Mouse (Mus musculus) heart, embryonic 14.5 days (tissue): ENCODE measurements at regions not wholly inside any gene's neighbourhood (a gene's known extent, or its start where the extent isn't known, plus 50 kb on each side); places are given as distances from the start of the nearest gene placed in this dataset.

Source experiments
- ATAC-seq: fragments of 200-750 bp; cut with Nextera tagmentation; 2 replicates; pipeline ENCODE4 v1.8.0; 2017; ENCODE audit warnings: low read depth, moderate TSS enrichment; ENCODE audit not compliant: insufficient number of reproducible peaks, insufficient read depth, low FRiP score
- H3K27ac ChIP-seq, 2 experiments: fragments of 200-500 bp in 1 of 2; fragments of 300-500 bp in 1 of 2; sonication (generic) in 1 of 2; replicated peaks in 1 of 2; 2 replicates each; pipeline ENCODE4 v1.5.1; 2012 to 2014; ENCODE audit warnings: low read depth in 2 of 2, low read length in 2 of 2, control low read depth in 1 of 2, mild to moderate bottlenecking in 1 of 2, mixed read lengths in 1 of 2; ENCODE audit not compliant: control insufficient read depth in 1 of 2, insufficient read depth in 1 of 2
- H3K27me3 ChIP-seq: fragments of 300-500 bp; sonication (generic); 2 replicates; pipeline ENCODE4 v1.6.1; 2014; ENCODE audit warnings: mild to moderate bottlenecking, low read length, control low read depth; ENCODE audit not compliant: control insufficient read depth, insufficient read depth
- H3K36me3 ChIP-seq: fragments of 300-500 bp; sonication (generic); 2 replicates; pipeline ENCODE4 v1.6.1; 2014; ENCODE audit warnings: mild to moderate bottlenecking, control low read depth, low read length, mixed read lengths; ENCODE audit not compliant: control insufficient read depth, insufficient read depth
- H3K4me1 ChIP-seq, 2 experiments: fragments of 200-500 bp in 1 of 2; fragments of 300-500 bp in 1 of 2; sonication (generic) in 1 of 2; 2 replicates each; pipeline ENCODE4 v1.6.1; 2012 to 2014; ENCODE audit warnings: low read length in 2 of 2, control low read depth in 1 of 2, mixed read lengths in 1 of 2; ENCODE audit not compliant: control insufficient read depth in 2 of 2, insufficient read depth in 2 of 2
- H3K4me2 ChIP-seq: fragments of 300-500 bp; sonication (generic); 2 replicates; pipeline ENCODE4 v1.6.1; 2014; ENCODE audit warnings: mild to moderate bottlenecking, low read length
- H3K4me3 ChIP-seq, 2 experiments: fragments of 200-500 bp in 1 of 2; fragments of 300-500 bp in 1 of 2; sonication (generic) in 1 of 2; 2 replicates each; pipeline ENCODE4 v1.5.1; 2012 to 2014; ENCODE audit warnings: low read length in 2 of 2, mild to moderate bottlenecking in 2 of 2, control low read depth in 1 of 2, low read depth in 1 of 2, moderate library complexity in 1 of 2; ENCODE audit not compliant: control insufficient read depth in 1 of 2, insufficient read depth in 1 of 2
- H3K9ac ChIP-seq: fragments of 300-500 bp; sonication (generic); 2 replicates; pipeline ENCODE4 v1.6.1; 2014; ENCODE audit warnings: mild to moderate bottlenecking, low read length
- H3K9me3 ChIP-seq: fragments of 300-500 bp; sonication (generic); 2 replicates; pipeline ENCODE4 v1.6.1; 2016; ENCODE audit warnings: low read length, control low read depth; ENCODE audit not compliant: control insufficient read depth
- WGBS: fragments of 180-500 bp; shearing (Covaris S2); extraction: QIAGEN DNeasy Blood & Tissue Kit; methylation state at CpG from one replicate; pipeline ENCODE4 v1.1.7; 2014; 5-methylcytosine and 5-hydroxymethylcytosine counted together

GRCm38 (mm10) chr2:137457061-137457753 is 340.8 kb upstream of the Jag1 start:
- ATAC-seq: no peak
- Histone ChIP-seq H3K4me3 (no peak overlapping the region), H3K4me2 (no peak overlapping the region), H3K9ac (no peak overlapping the region), H3K27me3 (no peaks in the 10 kb centered on the region), H3K4me1 (no peaks in the 10 kb centered on the region), H3K9me3 (no peaks in the 10 kb centered on the region), H3K27ac (no peak overlapping the region), H3K36me3 (no peaks in the 10 kb centered on the region)
- WGBS: 73% methylated on average over 4 of the region's 4 CpGs

DNA sequence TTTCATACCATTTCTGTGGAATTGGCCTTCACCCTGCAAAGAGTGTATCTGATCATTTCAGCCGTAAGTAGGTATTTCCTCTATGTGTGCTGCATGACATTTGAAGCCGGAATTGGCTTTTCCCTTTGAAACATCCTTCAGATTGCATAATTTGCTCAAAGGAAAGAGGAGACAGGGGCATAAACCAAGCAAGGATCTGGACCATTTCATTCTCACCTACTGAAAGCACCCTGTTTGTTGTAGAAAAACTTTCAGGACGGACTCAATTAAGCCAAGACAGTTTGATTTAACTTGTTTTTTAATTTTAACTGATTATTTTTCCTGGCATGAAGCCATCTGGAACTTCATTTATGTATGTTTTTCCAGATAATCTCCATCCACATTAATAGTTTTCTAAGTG is 340.0 kb upstream of the Jag1 start:
- H3K4me1 ChIP-seq: no peaks in the 10 kb centered on the region
- no peak overlapping the region for H3K4me3 ChIP-seq
- H3K27ac ChIP-seq: no peak overlapping the region
- WGBS: 56% methylated on average over 3 of the region's 3 CpGs
- no peaks in the 10 kb centered on the region for H3K27me3 ChIP-seq
- no peak overlapping the region for H3K9ac ChIP-seq
- H3K4me2 ChIP-seq: no peak overlapping the region
- no peaks in the 10 kb centered on the region for H3K36me3 ChIP-seq
- no peak for ATAC-seq
- no peaks in the 10 kb centered on the region for H3K9me3 ChIP-seq

GRCm38 (mm10) chr2:137446919-137447318 is 330.5 kb upstream of the Jag1 start:
- Histone ChIP-seq H3K27ac (no peak overlapping the region), H3K9ac (no peak overlapping the region), H3K4me2 (no peak overlapping the region), H3K9me3 (no peaks in the 10 kb centered on the region), H3K27me3 (no peaks in the 10 kb centered on the region), H3K4me3 (no peak overlapping the region), H3K36me3 (no peaks in the 10 kb centered on the region), H3K4me1 (no peaks in the 10 kb centered on the region)
- WGBS: 82% methylated on average over 7 of the region's 7 CpGs
- ATAC-seq: no peak

- no peak overlapping the region for H3K4me3 ChIP-seq
- no peak for ATAC-seq
- H3K27ac ChIP-seq: no peak overlapping the region
- H3K27me3 ChIP-seq: no peaks in the 10 kb centered on the region
- H3K4me2 ChIP-seq: no peak overlapping the region
- no peaks in the 10 kb centered on the region for H3K36me3 ChIP-seq
- no peaks in the 10 kb centered on the region for H3K9me3 ChIP-seq
- H3K9ac ChIP-seq: no peak overlapping the region
- peaks cover 11 to 20% of the 10 kb centered on the region in 2 experiments for H3K4me1 ChIP-seq
- 78% methylated on average over 5 of the region's 5 CpGs for WGBS
Measured at GRCm38 (mm10) chr2:137437741-137438140, 321.3 kb upstream of the Jag1 start.

GRCm38 (mm10) chr2:137436161-137436560 is 319.7 kb upstream of the Jag1 start:
- Histone ChIP-seq H3K4me3 (no peak overlapping the region), H3K27ac (peak overlapping the region in 1 of 2 experiments; percentile 49; a peak in 1 of 4 replicates), H3K27me3 (no peaks in the 10 kb centered on the region), H3K4me1 (peaks cover 16 to 25% of the 10 kb centered on the region in 2 experiments), H3K36me3 (no peaks in the 10 kb centered on the region), H3K9ac (no peak overlapping the region), H3K9me3 (no peaks in the 10 kb centered on the region), H3K4me2 (no peak overlapping the region)
- WGBS: 15% methylated on average over 4 of the region's 4 CpGs
- no peak for ATAC-seq

DNA sequence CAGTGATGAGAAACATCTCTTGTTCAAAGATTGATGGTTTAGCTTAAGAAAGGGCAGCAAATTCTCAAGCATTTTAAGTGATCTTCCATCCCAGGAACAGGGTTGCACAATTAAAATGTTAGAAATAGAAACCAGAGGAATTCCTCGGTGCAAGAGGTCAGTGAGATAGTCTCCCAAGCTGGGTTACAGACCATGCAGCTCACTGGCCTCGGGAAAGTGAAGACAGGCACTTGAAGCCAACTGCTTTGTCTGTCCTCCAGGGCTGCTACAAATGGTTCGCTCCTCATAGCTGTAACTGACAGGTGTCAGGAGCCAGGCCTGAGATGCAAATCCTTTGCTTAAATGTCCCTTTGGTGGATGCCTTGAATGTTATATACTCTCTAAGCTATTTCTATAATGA is 306.2 kb upstream of the Jag1 start:
- WGBS: 8% methylated on average over 3 of the region's 3 CpGs
- no peaks in the 10 kb centered on the region for H3K36me3 ChIP-seq
- H3K4me3 ChIP-seq: no peak overlapping the region
- no peak overlapping the region for H3K9ac ChIP-seq
- 0 out of 4 replicates have a peak overlapping the region, but pooled peaks of 1 of the 2 experiments have one; percentile 12 for H3K27ac ChIP-seq
- H3K4me1 ChIP-seq: peaks cover 0 to 4% of the 10 kb centered on the region in 2 experiments; a peak in 1 of 4 replicates
- ATAC-seq: no peak
- H3K9me3 ChIP-seq: no peaks in the 10 kb centered on the region
- H3K27me3 ChIP-seq: no peaks in the 10 kb centered on the region
- no peak overlapping the region for H3K4me2 ChIP-seq

DNA sequence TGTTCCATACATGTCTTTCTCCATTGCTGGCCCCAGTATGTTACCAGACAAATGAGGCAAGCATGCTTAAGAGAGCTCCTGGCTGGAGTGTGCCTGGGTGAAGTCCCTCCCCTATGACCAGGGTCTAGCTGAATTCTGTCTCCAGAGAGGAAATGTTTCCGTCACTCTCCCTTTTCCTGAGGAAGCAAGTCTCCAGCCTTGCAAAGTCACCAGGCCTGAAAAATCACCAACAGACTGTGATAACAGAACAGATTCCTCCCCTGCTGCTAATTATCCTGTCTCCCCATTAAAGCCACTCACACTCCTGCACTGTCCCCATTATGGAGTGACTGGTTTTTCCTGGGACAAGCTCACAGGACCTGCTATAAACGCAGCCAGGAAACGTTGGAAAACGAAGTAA is 303.2 kb upstream of the Jag1 start:
- 39% methylated on average over 4 of the region's 4 CpGs for WGBS
- H3K9ac ChIP-seq: no peak overlapping the region
- H3K36me3 ChIP-seq: no peaks in the 10 kb centered on the region
- peak overlapping the region; percentile 7 to 68; a peak in 2 of 4 replicates for H3K27ac ChIP-seq
- no peaks in the 10 kb centered on the region for H3K27me3 ChIP-seq
- H3K9me3 ChIP-seq: no peaks in the 10 kb centered on the region
- no peak overlapping the region for H3K4me2 ChIP-seq
- H3K4me1 ChIP-seq: peaks cover 0 to 4% of the 10 kb centered on the region in 2 experiments; a peak in 1 of 4 replicates
- peak; percentile 78 for ATAC-seq
- H3K4me3 ChIP-seq: no peak overlapping the region

GRCm38 (mm10) chr2:137417691-137418090 is 301.2 kb upstream of the Jag1 start:
- no peak for ATAC-seq

More at GRCm38 (mm10) chr2:137417691-137418090, 301.2 kb upstream of the Jag1 start:
- Histone ChIP-seq H3K4me3 (no peak overlapping the region), H3K4me2 (no peak overlapping the region), H3K36me3 (no peaks in the 10 kb centered on the region), H3K4me1 (peaks cover 0 to 9% of the 10 kb centered on the region in 2 experiments; a peak in 2 of 4 replicates), H3K27me3 (no peaks in the 10 kb centered on the region), H3K9ac (no peak overlapping the region), H3K27ac (no peak overlapping the region), H3K9me3 (no peaks in the 10 kb centered on the region)
- 85% methylated on average over 6 of the region's 6 CpGs for WGBS
